Mouse (Mus musculus) embryonic facial prominence, embryonic 14.5 days (tissue): ENCODE data around the gene Dvl1. TPM values are rescaled to one million over a fixed set of nuclear protein-coding genes. Genes with fewer than 3 reads are reported as not detected.

Source experiments
- ATAC-seq: fragments of 200-750 bp; cut with Nextera tagmentation; 2 replicates; pipeline ENCODE4 v1.8.0; 2017; ENCODE audit warnings: low read depth, moderate number of reproducible peaks, moderate TSS enrichment
- DNase-seq: peaks from one replicate; pipeline ENCODE4 v3.0.0-alpha.2; 2015; ENCODE audit warnings: low spot score
- H3K27ac ChIP-seq: fragments of 300-500 bp; sonication (generic); replicated peaks from 2 replicates; pipeline ENCODE4 v1.5.1; 2014; ENCODE audit warnings: low read depth, mild to moderate bottlenecking, low read length, moderate library complexity
- H3K27me3 ChIP-seq: fragments of 300-500 bp; sonication (generic); replicated peaks from 2 replicates; pipeline ENCODE4 v1.6.1; 2014; ENCODE audit warnings: low read length; ENCODE audit not compliant: control insufficient read depth, insufficient read depth
- H3K36me3 ChIP-seq: fragments of 300-500 bp; sonication (generic); 2 replicates; pipeline ENCODE4 v1.6.1; 2014; ENCODE audit warnings: low read length, mixed read lengths; ENCODE audit not compliant: control insufficient read depth, insufficient read depth
- H3K4me1 ChIP-seq: fragments of 300-500 bp; sonication (generic); 2 replicates; pipeline ENCODE4 v1.6.1; 2014; ENCODE audit warnings: antibody characterized with exemption, low read length; ENCODE audit not compliant: control insufficient read depth, insufficient read depth
- H3K4me2 ChIP-seq: fragments of 300-500 bp; sonication (generic); 2 replicates; pipeline ENCODE4 v1.6.1; 2014; ENCODE audit warnings: low read depth, mild to moderate bottlenecking, low read length, moderate library complexity, mixed read lengths
- H3K4me3 ChIP-seq: fragments of 300-500 bp; sonication (generic); 2 replicates; pipeline ENCODE4 v1.5.1; 2014; ENCODE audit warnings: low read depth, mild to moderate bottlenecking, low read length
- H3K9ac ChIP-seq: fragments of 300-500 bp; sonication (generic); 2 replicates; pipeline ENCODE4 v1.6.1; 2014; ENCODE audit warnings: low read depth, mild to moderate bottlenecking, low read length, moderate library complexity, mixed read lengths
- H3K9me3 ChIP-seq: fragments of 300-500 bp; sonication (generic); 2 replicates; pipeline ENCODE4 v1.6.1; 2016; ENCODE audit warnings: low read length; ENCODE audit not compliant: control insufficient read depth
- WGBS: fragments of 180-500 bp; shearing (Covaris S2); extraction: QIAGEN DNeasy Blood & Tissue Kit; methylation state at CpG from one replicate; pipeline ENCODE4 v1.1.7; 2014; 5-methylcytosine and 5-hydroxymethylcytosine counted together
- polyA plus RNA-seq: library from polyadenylated mRNA; unstranded; fragments of >200 nt; fragmentation: Nextera tagmentation; extraction: Ambion mirVana; gene quantifications from 2 replicates; pipeline ENCODE4 v1.2.1, GENCODE M21; 2014

Dvl1 gene
- polyA plus RNA-seq, 1 experiment from 2014 or later = 12.0 TPM

GRCm38 (mm10) chr4:155847591-155848352 lies 570 bp downstream of the Dvl1 start:
- WGBS = 4% methylated on average over 33 of the region's 69 CpGs

DNA sequence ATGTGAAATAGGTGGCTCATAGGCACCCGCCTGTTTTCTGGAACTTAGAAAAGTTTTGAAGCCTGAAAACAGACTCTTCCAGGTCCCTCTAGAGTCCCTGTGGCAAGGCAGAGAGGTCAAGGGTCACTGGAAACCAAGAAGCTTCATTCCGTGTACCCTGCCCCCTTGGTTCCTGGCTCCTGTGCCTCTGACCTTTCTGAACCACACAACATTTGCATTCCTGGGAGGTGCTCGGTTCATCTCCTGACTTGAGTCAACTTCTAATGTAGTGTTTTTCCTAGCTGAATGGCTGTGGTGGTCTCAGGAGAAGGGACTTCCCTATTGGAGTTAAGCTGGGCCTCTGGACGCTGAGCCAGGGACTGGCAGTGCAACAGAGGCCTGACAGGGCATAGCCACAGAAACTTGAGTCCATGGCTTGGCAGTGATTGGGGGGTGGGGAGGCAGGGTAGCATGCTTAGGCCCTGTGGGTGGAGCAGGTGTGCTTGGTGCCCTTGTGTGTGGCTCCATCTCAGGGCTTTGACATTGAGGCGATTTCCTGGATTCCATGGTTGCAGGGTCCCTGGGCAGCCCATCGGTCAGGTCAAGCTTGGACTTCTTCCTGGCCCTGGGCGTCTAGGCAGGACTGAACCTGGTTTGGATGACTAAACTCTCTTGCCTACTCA lies 1.4 kb downstream of the Dvl1 start:
- 62% methylated on average over 7 of the region's 7 CpGs for WGBS
- Histone ChIP-seq H3K9ac (peak overlapping the region; percentile 80), H3K9me3 (no peaks in the 10 kb centered on the region), H3K4me3 (peak overlapping the region; percentile 86), H3K36me3 (0 out of 2 replicates have a peak, but pooled peaks cover 6% of the 10 kb centered on the region), H3K27ac (no peak overlapping the region), H3K27me3 (no peaks in the 10 kb centered on the region), H3K4me2 (peak overlapping the region; percentile 96), H3K4me1 (peaks cover 15% of the 10 kb centered on the region)
- DNase-seq (no peak), ATAC-seq (no peak)

More at GRCm38 (mm10) chr4:155847591-155848352, 570 bp downstream of the Dvl1 start:
- Histone ChIP-seq H3K4me2 (peak overlapping the region; percentile 96), H3K36me3 (peaks cover 8% of the 10 kb centered on the region; the same call in 1 of the 2 replicates), H3K9ac (peak overlapping the region; percentile 80), H3K4me3 (peak overlapping the region; percentile 86), H3K4me1 (peaks cover 15% of the 10 kb centered on the region), H3K9me3 (no peaks in the 10 kb centered on the region), H3K27me3 (no peaks in the 10 kb centered on the region), H3K27ac (peak overlapping the region; percentile 69)
- ATAC-seq (peak; percentile 55), DNase-seq (peak; percentile 19)

DNA sequence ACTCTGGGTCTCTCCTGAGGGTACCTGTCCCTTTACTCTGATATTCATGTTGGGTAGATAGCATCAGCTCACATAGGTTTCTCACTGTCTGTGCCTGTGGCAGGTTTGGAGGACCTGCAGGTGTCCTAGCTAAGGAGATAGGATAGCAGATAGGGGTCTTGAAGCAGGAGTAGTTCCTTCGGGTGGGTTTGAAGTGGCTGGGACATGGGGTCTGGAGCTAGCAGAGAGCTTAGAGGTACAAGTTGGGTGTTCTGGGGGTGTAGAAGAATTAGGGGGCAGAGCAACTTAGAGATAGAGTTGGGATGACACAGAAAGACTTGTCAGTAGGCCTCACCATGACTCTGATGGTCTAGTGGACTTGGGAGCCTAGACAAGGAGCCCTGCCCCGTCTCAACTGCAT lies 2.2 kb downstream of the Dvl1 start:
- H3K9ac ChIP-seq = no peak overlapping the region
- ATAC-seq (no peak), DNase-seq (no peak)
- WGBS = 84% methylated on average over 2 of the region's 2 CpGs
- H3K27me3 ChIP-seq = no peaks in the 10 kb centered on the region
- H3K4me2 ChIP-seq = no peak overlapping the region
- peaks cover 15% of the 10 kb centered on the region for H3K4me1 ChIP-seq
- H3K36me3 ChIP-seq = peaks cover 7% of the 10 kb centered on the region; the same call in 1 of the 2 replicates
- no peaks in the 10 kb centered on the region for H3K9me3 ChIP-seq
- H3K27ac ChIP-seq = no peak overlapping the region
- no peak overlapping the region for H3K4me3 ChIP-seq

- WGBS = 92% methylated on average over 3 of the region's 3 CpGs
- no peak overlapping the region for H3K9ac ChIP-seq
- no peak overlapping the region for H3K4me3 ChIP-seq
- no peak for DNase-seq
- H3K9me3 ChIP-seq = no peaks in the 10 kb centered on the region
- H3K27ac ChIP-seq = no peak overlapping the region
- H3K4me1 ChIP-seq = peaks cover 15% of the 10 kb centered on the region
- peaks cover 13% of the 10 kb centered on the region for H3K36me3 ChIP-seq
- no peaks in the 10 kb centered on the region for H3K27me3 ChIP-seq
- ATAC-seq = no peak
- no peak overlapping the region for H3K4me2 ChIP-seq
These were observed 2.7 kb downstream of the Dvl1 start for GRCm38 (mm10) chr4:155849792-155850451.

DNA sequence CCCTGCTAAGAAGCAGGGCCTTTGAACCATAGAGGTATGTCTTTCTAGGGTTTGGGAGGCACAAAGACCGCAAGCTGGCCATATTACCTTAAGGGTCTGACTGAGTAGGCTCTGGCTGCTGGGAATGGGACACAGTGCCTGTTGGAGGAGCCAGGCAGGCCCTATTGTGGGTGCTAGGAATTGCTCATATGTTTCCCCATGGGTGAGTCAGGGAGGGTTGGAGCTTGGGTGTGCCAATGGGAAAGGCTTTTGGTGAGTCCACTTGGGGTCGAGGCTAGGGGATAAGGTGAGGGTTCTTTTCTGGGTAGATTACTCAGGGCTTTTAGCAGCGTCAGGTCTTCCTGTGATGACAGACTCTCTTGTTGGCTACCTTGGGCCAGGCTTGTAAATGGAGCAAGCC lies 4.2 kb downstream of the Dvl1 start:
- Histone ChIP-seq H3K27me3 (no peaks in the 10 kb centered on the region), H3K4me3 (no peak overlapping the region), H3K36me3 (peaks cover 27% of the 10 kb centered on the region), H3K27ac (no peak overlapping the region), H3K9ac (no peak overlapping the region), H3K9me3 (no peaks in the 10 kb centered on the region), H3K4me1 (peaks cover 15% of the 10 kb centered on the region), H3K4me2 (no peak overlapping the region)
- DNase-seq (no peak), ATAC-seq (no peak)
- 87% methylated on average over 3 of the region's 3 CpGs for WGBS

DNA sequence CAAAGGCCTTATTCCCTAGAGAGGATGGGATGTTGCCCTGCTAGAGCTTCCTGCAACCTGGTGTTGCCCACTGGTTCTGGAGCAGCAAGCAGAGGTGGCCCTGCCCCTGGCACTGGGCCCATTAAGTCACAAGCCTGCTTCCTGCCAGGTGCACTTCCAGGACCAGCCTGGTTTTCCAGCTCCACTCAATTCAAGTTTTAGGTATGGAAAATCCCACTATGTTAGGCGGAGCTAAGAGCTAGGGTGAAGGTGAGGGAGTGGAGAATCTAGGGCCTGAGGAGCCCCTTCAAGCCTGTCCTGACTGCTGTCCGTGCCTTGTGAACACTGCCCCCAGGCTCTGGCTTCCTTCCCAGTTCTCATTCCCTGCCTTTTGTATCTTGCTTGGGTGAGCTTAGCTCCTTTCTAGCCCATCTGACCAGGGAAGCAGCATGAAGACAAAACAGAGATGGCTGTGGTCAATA lies 4.8 kb downstream of the Dvl1 start:
- H3K4me1 ChIP-seq = peaks cover 11% of the 10 kb centered on the region
- ATAC-seq (no peak), DNase-seq (no peak)
- 80% methylated on average over 2 of the region's 2 CpGs for WGBS
- H3K9ac ChIP-seq = no peak overlapping the region
- no peak overlapping the region for H3K4me3 ChIP-seq
- peaks cover 33% of the 10 kb centered on the region for H3K36me3 ChIP-seq
- H3K27me3 ChIP-seq = no peaks in the 10 kb centered on the region
- no peak overlapping the region for H3K27ac ChIP-seq
- H3K4me2 ChIP-seq = no peak overlapping the region
- no peaks in the 10 kb centered on the region for H3K9me3 ChIP-seq

- H3K27me3 ChIP-seq = no peaks in the 10 kb centered on the region
- no peak overlapping the region for H3K27ac ChIP-seq
- no peak for DNase-seq
- ATAC-seq = no peak
- no peak overlapping the region for H3K9ac ChIP-seq
- H3K36me3 ChIP-seq = peaks cover 48% of the 10 kb centered on the region
- H3K4me3 ChIP-seq = no peak overlapping the region
- H3K4me1 ChIP-seq = peaks cover 6% of the 10 kb centered on the region
- H3K9me3 ChIP-seq = no peaks in the 10 kb centered on the region
- WGBS = 93% methylated on average over 9 of the region's 9 CpGs
- H3K4me2 ChIP-seq = no peak overlapping the region
These were observed 6.2 kb downstream of the Dvl1 start for GRCm38 (mm10) chr4:155853421-155853820.

GRCm38 (mm10) chr4:155854991-155855390 lies 7.8 kb downstream of the Dvl1 start:
- peaks cover 63% of the 10 kb centered on the region for H3K36me3 ChIP-seq
- DNase-seq = no peak

More at GRCm38 (mm10) chr4:155854991-155855390, 7.8 kb downstream of the Dvl1 start:
- H3K9ac ChIP-seq = no peak overlapping the region
- H3K27me3 ChIP-seq = no peaks in the 10 kb centered on the region
- WGBS = 94% methylated on average over 12 of the region's 12 CpGs
- H3K27ac ChIP-seq = no peak overlapping the region
- ATAC-seq = no peak
- H3K4me1 ChIP-seq = no peaks in the 10 kb centered on the region
- H3K9me3 ChIP-seq = no peaks in the 10 kb centered on the region
- H3K4me3 ChIP-seq = no peak overlapping the region
- no peak overlapping the region for H3K4me2 ChIP-seq
